Mouse (Mus musculus) midbrain, embryonic 12.5 days (tissue): ENCODE measurements at regions not wholly inside any gene's neighbourhood (a gene's known extent, or its start where the extent isn't known, plus 50 kb on each side); places are given as distances from the start of the nearest gene placed in this dataset.

Source experiments
- ATAC-seq: fragments of 200-750 bp; cut with Nextera tagmentation; 2 replicates; pipeline ENCODE4 v1.8.0; 2017; ENCODE audit warnings: low read depth, moderate TSS enrichment, moderate library complexity; ENCODE audit not compliant: low FRiP score
- H3K27ac ChIP-seq: fragments of 300-500 bp; sonication (generic); replicated peaks from 2 replicates; pipeline ENCODE4 v1.5.1; 2016; ENCODE audit warnings: mild to moderate bottlenecking
- H3K27me3 ChIP-seq: fragments of 300-500 bp; sonication (generic); 2 replicates; pipeline ENCODE4 v1.6.1; 2016; ENCODE audit warnings: mild to moderate bottlenecking
- H3K36me3 ChIP-seq: fragments of 300-500 bp; sonication (generic); 2 replicates; pipeline ENCODE4 v1.6.1; 2016
- H3K4me1 ChIP-seq: fragments of 300-500 bp; sonication (generic); 2 replicates; pipeline ENCODE4 v1.6.1; 2016
- H3K4me2 ChIP-seq: fragments of 300-500 bp; sonication (generic); replicated peaks from 2 replicates; pipeline ENCODE4 v1.6.1; 2016; ENCODE audit warnings: mild to moderate bottlenecking, moderate library complexity
- H3K4me3 ChIP-seq: fragments of 300-500 bp; sonication (generic); 2 replicates; pipeline ENCODE4 v1.5.1; 2016; ENCODE audit warnings: mild to moderate bottlenecking
- H3K9ac ChIP-seq: fragments of 300-500 bp; sonication (generic); replicated peaks from 2 replicates; pipeline ENCODE4 v1.6.1; 2016; ENCODE audit warnings: mild to moderate bottlenecking, moderate library complexity
- H3K9me3 ChIP-seq: fragments of 300-500 bp; sonication (generic); 2 replicates; pipeline ENCODE4 v1.6.1; 2016; ENCODE audit warnings: mild to moderate bottlenecking
- whole genome bisulfite sequencing: fragments of 180-500 bp; shearing (Covaris S2); methylation state at CpG from one replicate; pipeline ENCODE4 v1.1.7; 2016; 5-methylcytosine and 5-hydroxymethylcytosine counted together

- no peak overlapping the region for H3K27ac ChIP-seq
- no peaks in the 10 kb centered on the region for H3K4me1 ChIP-seq
- 89% methylated on average over 1 of the region's 1 CpGs for WGBS
- H3K4me3 ChIP-seq, result no peak overlapping the region
- 0 out of 2 replicates have a peak, but pooled peaks cover 5% of the 10 kb centered on the region for H3K9me3 ChIP-seq
- ATAC-seq, result no peak
- no peaks in the 10 kb centered on the region for H3K36me3 ChIP-seq
- H3K27me3 ChIP-seq, result no peaks in the 10 kb centered on the region
- no peak overlapping the region for H3K4me2 ChIP-seq
- no peak overlapping the region for H3K9ac ChIP-seq
These were observed 144.8 kb upstream of the Htr1f start for GRCm38 (mm10) chr16:65250426-65250825.

- 83% methylated on average over 3 of the region's 3 CpGs for WGBS
- H3K27ac ChIP-seq, result no peak overlapping the region
- H3K9me3 ChIP-seq, result 0 out of 2 replicates have a peak, but pooled peaks cover 5% of the 10 kb centered on the region
- no peaks in the 10 kb centered on the region for H3K36me3 ChIP-seq
- no peak overlapping the region for H3K9ac ChIP-seq
- no peaks in the 10 kb centered on the region for H3K4me1 ChIP-seq
- H3K27me3 ChIP-seq, result no peaks in the 10 kb centered on the region
- H3K4me3 ChIP-seq, result no peak overlapping the region
- ATAC-seq, result no peak
- H3K4me2 ChIP-seq, result no peak overlapping the region
These were observed 141.8 kb upstream of the Htr1f start for GRCm38 (mm10) chr16:65247475-65247874.

- Histone ChIP-seq H3K9ac (no peak overlapping the region), H3K27me3 (no peaks in the 10 kb centered on the region), H3K9me3 (no peaks in the 10 kb centered on the region), H3K36me3 (no peaks in the 10 kb centered on the region), H3K27ac (no peak overlapping the region), H3K4me1 (no peaks in the 10 kb centered on the region), H3K4me2 (no peak overlapping the region), H3K4me3 (no peak overlapping the region)
- ATAC-seq, result peak; percentile 54; the same call in 1 of the 2 replicates
- 89% methylated on average over 2 of the region's 2 CpGs for WGBS
These were observed 128.8 kb upstream of the Htr1f start for GRCm38 (mm10) chr16:65234404-65234803.

- WGBS, result 69% methylated on average over 3 of the region's 3 CpGs
- H3K4me3 ChIP-seq, result no peak overlapping the region
- no peaks in the 10 kb centered on the region for H3K9me3 ChIP-seq
- no peak overlapping the region for H3K4me2 ChIP-seq
- no peaks in the 10 kb centered on the region for H3K4me1 ChIP-seq
- H3K9ac ChIP-seq, result no peak overlapping the region
- H3K36me3 ChIP-seq, result no peaks in the 10 kb centered on the region
- ATAC-seq, result peak; percentile 85
- no peaks in the 10 kb centered on the region for H3K27me3 ChIP-seq
- H3K27ac ChIP-seq, result no peak overlapping the region
These were observed 128.3 kb upstream of the Htr1f start for GRCm38 (mm10) chr16:65233964-65234363.

GRCm38 (mm10) chr16:65219434-65219833 lies 113.8 kb upstream of the Htr1f start:
- Histone ChIP-seq H3K4me1 (no peaks in the 10 kb centered on the region), H3K4me3 (no peak overlapping the region), H3K4me2 (no peak overlapping the region), H3K9me3 (no peaks in the 10 kb centered on the region), H3K9ac (no peak overlapping the region), H3K27ac (no peak overlapping the region), H3K36me3 (no peaks in the 10 kb centered on the region), H3K27me3 (no peaks in the 10 kb centered on the region)
- 88% methylated on average over 3 of the region's 3 CpGs for WGBS
- no peak for ATAC-seq

- ATAC-seq, result no peak
- 93% methylated on average over 1 of the region's 1 CpGs for WGBS
- H3K4me2 ChIP-seq, result no peak overlapping the region
- H3K27me3 ChIP-seq, result no peaks in the 10 kb centered on the region
- H3K27ac ChIP-seq, result no peak overlapping the region
- H3K36me3 ChIP-seq, result no peaks in the 10 kb centered on the region
- H3K4me3 ChIP-seq, result no peak overlapping the region
- H3K4me1 ChIP-seq, result no peaks in the 10 kb centered on the region
- H3K9me3 ChIP-seq, result no peaks in the 10 kb centered on the region
- no peak overlapping the region for H3K9ac ChIP-seq
These were observed 106.7 kb upstream of the Htr1f start for GRCm38 (mm10) chr16:65212367-65212766.

GRCm38 (mm10) chr16:65201329-65201728 lies 95.7 kb upstream of the Htr1f start:
- Histone ChIP-seq H3K27me3 (no peaks in the 10 kb centered on the region), H3K4me3 (no peak overlapping the region), H3K4me2 (no peak overlapping the region), H3K36me3 (no peaks in the 10 kb centered on the region), H3K27ac (no peak overlapping the region), H3K9ac (no peak overlapping the region), H3K9me3 (no peaks in the 10 kb centered on the region), H3K4me1 (no peaks in the 10 kb centered on the region)
- ATAC-seq, result no peak
- 89% methylated on average over 4 of the region's 4 CpGs for WGBS

GRCm38 (mm10) chr16:65197203-65197844 lies 91.7 kb upstream of the Htr1f start:
- H3K9ac ChIP-seq, result no peak overlapping the region
- H3K9me3 ChIP-seq, result no peaks in the 10 kb centered on the region
- WGBS, result 92% methylated on average over 3 of the region's 3 CpGs
- no peak for ATAC-seq
- H3K4me3 ChIP-seq, result no peak overlapping the region
- H3K4me2 ChIP-seq, result no peak overlapping the region
- no peaks in the 10 kb centered on the region for H3K36me3 ChIP-seq
- no peaks in the 10 kb centered on the region for H3K27me3 ChIP-seq
- H3K4me1 ChIP-seq, result no peaks in the 10 kb centered on the region
- H3K27ac ChIP-seq, result no peak overlapping the region

GRCm38 (mm10) chr16:65195761-65196160 lies 90.1 kb upstream of the Htr1f start:
- H3K27me3 ChIP-seq, result no peaks in the 10 kb centered on the region
- ATAC-seq, result no peak
- no peaks in the 10 kb centered on the region for H3K36me3 ChIP-seq
- no peak overlapping the region for H3K4me2 ChIP-seq
- H3K4me3 ChIP-seq, result no peak overlapping the region
- 82% methylated on average over 4 of the region's 4 CpGs for whole genome bisulfite sequencing
- no peaks in the 10 kb centered on the region for H3K4me1 ChIP-seq
- H3K27ac ChIP-seq, result no peak overlapping the region
- no peaks in the 10 kb centered on the region for H3K9me3 ChIP-seq
- H3K9ac ChIP-seq, result no peak overlapping the region

- Histone ChIP-seq H3K4me1 (no peaks in the 10 kb centered on the region), H3K27ac (no peak overlapping the region), H3K4me3 (no peak overlapping the region), H3K9me3 (no peaks in the 10 kb centered on the region), H3K9ac (no peak overlapping the region), H3K4me2 (no peak overlapping the region), H3K36me3 (no peaks in the 10 kb centered on the region), H3K27me3 (no peaks in the 10 kb centered on the region)
- no peak for ATAC-seq
- WGBS, result 78% methylated on average over 7 of the region's 7 CpGs
These were observed 86.0 kb upstream of the Htr1f start for GRCm38 (mm10) chr16:65191574-65192149.

- WGBS, result 73% methylated on average over 3 of the region's 3 CpGs
- no peaks in the 10 kb centered on the region for H3K4me1 ChIP-seq
- H3K4me3 ChIP-seq, result no peak overlapping the region
- H3K27me3 ChIP-seq, result no peaks in the 10 kb centered on the region
- H3K36me3 ChIP-seq, result no peaks in the 10 kb centered on the region
- H3K9me3 ChIP-seq, result no peaks in the 10 kb centered on the region
- no peak for ATAC-seq
- no peak overlapping the region for H3K27ac ChIP-seq
- no peak overlapping the region for H3K9ac ChIP-seq
- H3K4me2 ChIP-seq, result no peak overlapping the region
These were observed 68.9 kb upstream of the Htr1f start for GRCm38 (mm10) chr16:65174561-65174960.

- Histone ChIP-seq H3K4me2 (no peak overlapping the region), H3K36me3 (no peaks in the 10 kb centered on the region), H3K4me1 (no peaks in the 10 kb centered on the region), H3K9me3 (no peaks in the 10 kb centered on the region), H3K4me3 (no peak overlapping the region), H3K27ac (no peak overlapping the region), H3K9ac (no peak overlapping the region), H3K27me3 (no peaks in the 10 kb centered on the region)
- 70% methylated on average over 6 of the region's 6 CpGs for WGBS
- no peak for ATAC-seq
These were observed 61.5 kb upstream of the Htr1f start for GRCm38 (mm10) chr16:65167151-65167550.

GRCm38 (mm10) chr16:65162766-65163165 lies 57.1 kb upstream of the Htr1f start:
- Histone ChIP-seq H3K9me3 (no peaks in the 10 kb centered on the region), H3K27ac (no peak overlapping the region), H3K36me3 (no peaks in the 10 kb centered on the region), H3K4me2 (no peak overlapping the region), H3K4me3 (no peak overlapping the region), H3K4me1 (no peaks in the 10 kb centered on the region), H3K27me3 (no peaks in the 10 kb centered on the region), H3K9ac (no peak overlapping the region)
- ATAC-seq, result no peak
- WGBS, result 87% methylated on average over 3 of the region's 3 CpGs
